Mouse (Mus musculus) liver, embryonic 16.5 days (tissue): ENCODE data around the gene Gtpbp10. TPM values are rescaled to one million over a fixed set of nuclear protein-coding genes. Genes with fewer than 3 reads are reported as not detected.
A peak's percentile ranks its signal among the peaks of the same experiment; 100 is the strongest.

ENCODE experiments used
- ATAC-seq: fragments of 200-750 bp; cut with Nextera tagmentation; 2 replicates; pipeline ENCODE4 v1.8.0; 2017; ENCODE audit warnings: low read depth, mild to moderate bottlenecking, moderate number of reproducible peaks, moderate library complexity
- H3K27ac ChIP-seq: fragments of 300-500 bp; sonication (generic); 2 replicates; pipeline ENCODE4 v1.5.1; 2014; ENCODE audit warnings: mild to moderate bottlenecking, low read length
- H3K27me3 ChIP-seq: fragments of 300-500 bp; sonication (generic); 2 replicates; pipeline ENCODE4 v1.6.1; 2014; ENCODE audit warnings: low read depth, low read length, mixed read lengths; ENCODE audit not compliant: control insufficient read depth, insufficient read depth
- H3K36me3 ChIP-seq: fragments of 300-500 bp; sonication (generic); 2 replicates; pipeline ENCODE4 v1.6.1; 2014; ENCODE audit warnings: mild to moderate bottlenecking; ENCODE audit not compliant: control insufficient read depth, insufficient read depth
- H3K4me1 ChIP-seq: fragments of 300-500 bp; sonication (generic); 2 replicates; pipeline ENCODE4 v1.6.1; 2014; ENCODE audit warnings: low read depth, low read length, mixed read lengths; ENCODE audit not compliant: control insufficient read depth
- H3K4me2 ChIP-seq: fragments of 300-500 bp; sonication (generic); 2 replicates; pipeline ENCODE4 v1.6.1; 2014; ENCODE audit warnings: low read depth, low read length, mixed read lengths
- H3K4me3 ChIP-seq: fragments of 300-500 bp; sonication (generic); 2 replicates; pipeline ENCODE4 v1.5.1; 2014; ENCODE audit warnings: low read depth, mild to moderate bottlenecking, low read length
- H3K9ac ChIP-seq: fragments of 300-500 bp; sonication (generic); 2 replicates; pipeline ENCODE4 v1.6.1; 2014; ENCODE audit warnings: low read depth, low read length
- H3K9me3 ChIP-seq: fragments of 300-500 bp; sonication (generic); replicated peaks from 2 replicates; pipeline ENCODE4 v1.6.1; 2016; ENCODE audit warnings: low read length; ENCODE audit not compliant: control insufficient read depth
- WGBS: fragments of 180-500 bp; shearing (Covaris S2); extraction: QIAGEN DNeasy Blood & Tissue Kit; methylation state at CpG from one replicate; pipeline ENCODE4 v1.1.7; 2014; ENCODE audit not compliant: insufficient replicate concordance; 5-methylcytosine and 5-hydroxymethylcytosine counted together
- polyA plus RNA-seq: library from polyadenylated mRNA; unstranded; fragments of >200 nt; fragmentation: Nextera tagmentation; extraction: Ambion mirVana; gene quantifications from 2 replicates; pipeline ENCODE4 v1.2.1, GENCODE M21; 2015

Gene Gtpbp10
- polyA plus RNA-seq, 1 experiment from 2014 or later, result 7.0 TPM

- H3K9ac ChIP-seq, result no peak overlapping the region
- no peaks in the 10 kb centered on the region for H3K27me3 ChIP-seq
- H3K36me3 ChIP-seq, result peaks cover 5% of the 10 kb centered on the region
- no peak for ATAC-seq
- no peak overlapping the region for H3K4me2 ChIP-seq
- no peak overlapping the region for H3K4me3 ChIP-seq
- no peaks in the 10 kb centered on the region; the same call in 1 of the 2 replicates for H3K4me1 ChIP-seq
- H3K9me3 ChIP-seq, result no peaks in the 10 kb centered on the region
- 59% methylated on average over 1 of the region's 1 CpGs for WGBS
- no peak overlapping the region for H3K27ac ChIP-seq
Measured at GRCm38 (mm10) chr5:5536131-5536530, 23.2 kb downstream of the Gtpbp10 start.

- no peak overlapping the region for H3K9ac ChIP-seq
- H3K4me2 ChIP-seq, result no peak overlapping the region
- H3K36me3 ChIP-seq, result peaks cover 5% of the 10 kb centered on the region
- H3K4me1 ChIP-seq, result no peaks in the 10 kb centered on the region; the same call in 1 of the 2 replicates
- H3K27ac ChIP-seq, result peak overlapping the region; percentile 44
- peak; percentile 87 for ATAC-seq
- H3K9me3 ChIP-seq, result no peaks in the 10 kb centered on the region
- WGBS, result 70% methylated on average over 3 of the region's 3 CpGs
- H3K4me3 ChIP-seq, result no peak overlapping the region
- H3K27me3 ChIP-seq, result no peaks in the 10 kb centered on the region
Measured at GRCm38 (mm10) chr5:5533656-5534420, 25.5 kb downstream of the Gtpbp10 start.

GRCm38 (mm10) chr5:5515411-5515810 is 43.9 kb downstream of the Gtpbp10 start:
- no peak for ATAC-seq
- peaks cover 2% of the 10 kb centered on the region; the same call in 1 of the 2 replicates for H3K36me3 ChIP-seq
- no peak overlapping the region for H3K27ac ChIP-seq
- WGBS, result 62% methylated on average over 5 of the region's 5 CpGs
- H3K4me2 ChIP-seq, result no peak overlapping the region
- no peaks in the 10 kb centered on the region for H3K27me3 ChIP-seq
- no peak overlapping the region for H3K4me3 ChIP-seq
- H3K4me1 ChIP-seq, result no peaks in the 10 kb centered on the region
- H3K9ac ChIP-seq, result no peak overlapping the region
- no peaks in the 10 kb centered on the region for H3K9me3 ChIP-seq

GRCm38 (mm10) chr5:5514196-5515076 is 44.9 kb downstream of the Gtpbp10 start, which contains the start of gene Cldn12:
TSS of gene Cldn12 (minus strand) at chr5:5514958.
- H3K27ac ChIP-seq, result peak within 1 kb of the TSS; percentile 82
- peaks cover 2% of the 10 kb centered on the region; the same call in 1 of the 2 replicates for H3K36me3 ChIP-seq
- H3K4me3 ChIP-seq, result peak within 1 kb of the TSS; percentile 69
- no peaks in the 10 kb centered on the region for H3K27me3 ChIP-seq
- under 1% methylated on average over 78 of the region's 79 CpGs for WGBS
- H3K4me1 ChIP-seq, result no peaks in the 10 kb centered on the region
- H3K4me2 ChIP-seq, result peak within 1 kb of the TSS; percentile 73
- no peaks in the 10 kb centered on the region for H3K9me3 ChIP-seq
- ATAC-seq, result peak; percentile 91
- H3K9ac ChIP-seq, result peak within 1 kb of the TSS; percentile 65

- no peak for ATAC-seq
- Histone ChIP-seq H3K4me3 (no peak overlapping the region), H3K36me3 (peaks cover 2% of the 10 kb centered on the region; the same call in 1 of the 2 replicates), H3K27me3 (no peaks in the 10 kb centered on the region), H3K4me2 (no peak overlapping the region), H3K4me1 (no peaks in the 10 kb centered on the region), H3K9ac (no peak overlapping the region), H3K27ac (no peak overlapping the region), H3K9me3 (no peaks in the 10 kb centered on the region)
- WGBS, result 61% methylated on average over 3 of the region's 3 CpGs
Measured at GRCm38 (mm10) chr5:5511401-5511800, 47.9 kb downstream of the Gtpbp10 start.

GRCm38 (mm10) chr5:5510989-5511388 is 48.3 kb downstream of the Gtpbp10 start:
- no peak overlapping the region for H3K27ac ChIP-seq
- no peak overlapping the region for H3K4me3 ChIP-seq
- H3K4me1 ChIP-seq, result no peaks in the 10 kb centered on the region
- H3K36me3 ChIP-seq, result peaks cover 2% of the 10 kb centered on the region; the same call in 1 of the 2 replicates
- no peak for ATAC-seq
- no peaks in the 10 kb centered on the region for H3K27me3 ChIP-seq
- 65% methylated on average over 5 of the region's 5 CpGs for WGBS
- H3K9ac ChIP-seq, result no peak overlapping the region
- H3K9me3 ChIP-seq, result no peaks in the 10 kb centered on the region
- H3K4me2 ChIP-seq, result no peak overlapping the region

GRCm38 (mm10) chr5:5510304-5510887 is 48.9 kb downstream of the Gtpbp10 start:
- no peak for ATAC-seq
- 74% methylated on average over 10 of the region's 10 CpGs for WGBS
- H3K27me3 ChIP-seq, result no peaks in the 10 kb centered on the region
- peaks cover 2% of the 10 kb centered on the region; the same call in 1 of the 2 replicates for H3K36me3 ChIP-seq
- H3K4me1 ChIP-seq, result no peaks in the 10 kb centered on the region
- no peak overlapping the region for H3K4me3 ChIP-seq
- H3K4me2 ChIP-seq, result no peak overlapping the region
- no peaks in the 10 kb centered on the region for H3K9me3 ChIP-seq
- no peak overlapping the region for H3K27ac ChIP-seq
- H3K9ac ChIP-seq, result no peak overlapping the region

- ATAC-seq, result no peak
- H3K9me3 ChIP-seq, result no peaks in the 10 kb centered on the region
- H3K36me3 ChIP-seq, result peaks cover 2% of the 10 kb centered on the region; the same call in 1 of the 2 replicates
- H3K27me3 ChIP-seq, result no peaks in the 10 kb centered on the region
- no peak overlapping the region for H3K4me2 ChIP-seq
- WGBS, result 73% methylated on average over 10 of the region's 10 CpGs
- no peak overlapping the region for H3K9ac ChIP-seq
- no peaks in the 10 kb centered on the region for H3K4me1 ChIP-seq
- no peak overlapping the region for H3K4me3 ChIP-seq
- H3K27ac ChIP-seq, result no peak overlapping the region
Measured at GRCm38 (mm10) chr5:5508231-5508630, 51.1 kb downstream of the Gtpbp10 start.
